Mouse (Mus musculus) lung, embryonic 15.5 days (tissue): ENCODE results near the gene Cdt1. TPM values are rescaled to one million over a fixed set of nuclear protein-coding genes. Genes with fewer than 3 reads are reported as not detected.

Source experiments
- ATAC-seq: fragments of 200-750 bp; cut with Nextera tagmentation; 2 replicates; pipeline ENCODE4 v1.8.0; 2017; ENCODE audit warnings: moderate number of reproducible peaks, borderline replicate concordance; ENCODE audit not compliant: low FRiP score, low TSS enrichment; ENCODE audit errors: extremely low read depth
- H3K27ac ChIP-seq: fragments of 300-500 bp; sonication (generic); 2 replicates; pipeline ENCODE4 v1.5.1; 2015; ENCODE audit warnings: moderate library complexity, mild to moderate bottlenecking, inconsistent platforms
- H3K27me3 ChIP-seq: fragments of 300-500 bp; sonication (generic); 2 replicates; pipeline ENCODE4 v1.6.1; 2015; ENCODE audit warnings: inconsistent platforms
- H3K36me3 ChIP-seq: fragments of 300-500 bp; sonication (generic); 2 replicates; pipeline ENCODE4 v1.6.1; 2015; ENCODE audit warnings: inconsistent platforms
- H3K4me1 ChIP-seq: fragments of 300-500 bp; sonication (generic); 2 replicates; pipeline ENCODE4 v1.6.1; 2015; ENCODE audit warnings: inconsistent platforms
- H3K4me2 ChIP-seq: fragments of 300-500 bp; sonication (generic); 2 replicates; pipeline ENCODE4 v1.6.1; 2015; ENCODE audit warnings: inconsistent platforms, mild to moderate bottlenecking, moderate library complexity
- H3K4me3 ChIP-seq: fragments of 300-500 bp; sonication (generic); 2 replicates; pipeline ENCODE4 v1.5.1; 2015; ENCODE audit warnings: mild to moderate bottlenecking, inconsistent platforms
- H3K9ac ChIP-seq: fragments of 300-500 bp; sonication (generic); 2 replicates; pipeline ENCODE4 v1.6.1; 2015; ENCODE audit warnings: inconsistent platforms
- H3K9me3 ChIP-seq: fragments of 300-500 bp; sonication (generic); 2 replicates; pipeline ENCODE4 v1.6.1; 2016; ENCODE audit warnings: inconsistent platforms
- WGBS: fragments of 180-500 bp; shearing (Covaris S2); methylation state at CpG from one replicate; pipeline ENCODE4 v1.1.7; 2015; 5-methylcytosine and 5-hydroxymethylcytosine counted together
- polyA plus RNA-seq: library from polyadenylated mRNA; unstranded; fragments of >200 nt; fragmentation: Nextera tagmentation; extraction: Ambion mirVana; gene quantifications from 2 replicates; pipeline ENCODE4 v1.2.1, GENCODE M21; 2015

Cdt1 gene
- polyA plus RNA-seq, 1 experiment from 2014 or later, result 44.9 TPM

DNA sequence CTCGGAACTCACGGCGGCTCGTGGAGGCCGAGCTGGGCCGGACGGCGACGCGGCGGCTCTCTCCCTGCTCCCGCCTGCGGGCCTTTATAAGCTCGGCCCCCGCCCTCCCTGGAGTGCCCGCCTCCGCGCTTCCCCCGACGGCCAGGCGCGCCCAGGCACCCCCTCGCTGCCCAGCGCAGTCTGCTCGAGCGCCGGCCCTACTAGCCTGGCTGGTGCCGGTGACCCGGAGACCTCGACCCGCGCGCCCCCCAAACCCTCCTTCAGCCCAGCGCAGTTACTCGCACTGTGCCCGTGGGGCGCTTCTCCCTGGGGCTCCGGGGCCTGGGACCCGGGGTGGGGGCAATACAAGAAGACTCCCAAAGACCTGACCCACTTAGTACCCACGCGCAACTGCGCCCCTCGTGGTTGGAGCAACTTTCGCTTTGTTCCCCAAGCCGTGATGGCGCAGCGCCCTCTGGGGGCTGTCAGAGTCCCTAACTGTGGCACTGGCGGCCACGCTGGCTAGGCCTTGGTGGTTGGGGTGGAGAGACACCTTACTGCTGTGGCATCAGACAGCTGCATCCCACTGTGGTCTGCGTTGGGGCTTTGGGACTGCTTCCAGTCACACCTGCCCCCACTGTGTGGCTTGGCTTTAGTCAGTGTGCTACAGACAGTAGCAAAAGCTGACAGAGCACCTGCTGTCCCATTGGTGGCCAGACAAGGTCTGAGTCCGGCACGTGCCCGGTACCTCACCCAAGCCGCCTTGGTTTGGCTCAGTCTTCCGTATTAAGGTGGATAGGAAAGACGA, 16.4 kb upstream of the Cdt1 start, which contains the start of gene Piezo1:
Piezo1 (minus strand) TSS at position 65 of the 787 bp plus-strand sequence.
- 9% methylated on average over 53 of the region's 56 CpGs for WGBS
- H3K27ac ChIP-seq, result peak within 1 kb of the TSS; percentile 94
- H3K4me3 ChIP-seq, result peak within 1 kb of the TSS; percentile 89
- H3K9me3 ChIP-seq, result no peaks in the 10 kb centered on the region
- H3K27me3 ChIP-seq, result no peaks in the 10 kb centered on the region
- no peaks in the 10 kb centered on the region for H3K36me3 ChIP-seq
- peak within 1 kb of the TSS; percentile 91 for H3K9ac ChIP-seq
- H3K4me1 ChIP-seq, result peaks cover 47% of the 10 kb centered on the region
- ATAC-seq, result peak; percentile 87
- peak within 1 kb of the TSS; percentile 76 for H3K4me2 ChIP-seq

- Histone ChIP-seq H3K4me2 (no peak overlapping the region), H3K9me3 (no peaks in the 10 kb centered on the region), H3K4me1 (peaks cover 40% of the 10 kb centered on the region), H3K36me3 (no peaks in the 10 kb centered on the region), H3K9ac (no peak overlapping the region), H3K27ac (no peak overlapping the region), H3K27me3 (no peaks in the 10 kb centered on the region), H3K4me3 (no peak overlapping the region)
- 49% methylated on average over 6 of the region's 6 CpGs for WGBS
- no peak for ATAC-seq
These were observed 13.0 kb upstream of the Cdt1 start for GRCm38 (mm10) chr8:122554786-122555185.

DNA sequence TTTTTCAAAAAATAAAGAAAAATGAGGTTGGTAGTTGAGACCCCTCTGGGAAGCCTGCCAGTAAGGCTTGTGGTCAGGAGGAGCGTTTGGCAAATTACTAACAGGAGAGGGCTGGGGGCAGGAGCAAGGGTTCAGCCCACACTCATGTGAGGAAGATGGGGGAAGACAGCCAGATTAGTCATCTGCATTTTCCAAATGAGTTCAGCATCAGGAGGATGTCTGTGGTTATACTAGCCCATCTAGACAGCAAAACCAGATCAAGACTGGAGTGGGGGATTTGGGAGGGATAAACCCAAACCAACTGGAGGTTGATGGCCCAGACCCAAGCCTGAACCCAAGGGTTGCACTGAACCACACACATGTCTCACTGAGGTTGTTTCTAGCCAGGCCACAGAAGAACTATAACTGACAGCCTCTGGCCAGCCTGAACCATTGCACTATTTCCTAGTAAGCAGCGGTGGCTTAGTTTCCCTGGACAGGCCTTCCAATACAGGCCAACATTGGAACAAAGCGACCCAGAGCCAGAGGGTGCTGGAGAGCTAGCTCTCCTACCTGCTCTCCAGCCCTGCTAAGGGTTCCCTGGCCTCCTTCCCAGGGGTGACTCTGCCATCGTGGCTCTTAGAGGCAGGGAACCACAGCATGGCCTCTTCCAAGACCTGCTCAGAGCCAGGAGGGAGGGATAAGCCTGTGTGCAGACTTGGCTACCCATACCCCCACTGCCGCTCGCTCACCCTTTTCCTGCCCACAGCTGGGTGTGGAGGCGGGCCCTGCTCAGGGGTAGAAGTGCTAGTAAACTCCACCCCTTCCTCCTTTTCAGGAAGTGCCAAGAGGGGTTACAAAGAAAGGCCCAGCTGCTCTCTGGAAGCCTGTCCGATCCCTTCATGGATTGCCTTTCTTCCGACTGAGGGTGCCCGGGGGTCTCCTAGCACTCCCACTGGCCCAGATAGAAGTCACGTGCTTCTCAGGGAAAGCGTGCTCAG, 11.5 kb upstream of the Cdt1 start:
- peak; percentile 72 for ATAC-seq
- 45% methylated on average over 12 of the region's 12 CpGs for WGBS
- Histone ChIP-seq H3K27ac (peak overlapping the region; percentile 90), H3K4me3 (no peak overlapping the region), H3K9me3 (no peaks in the 10 kb centered on the region), H3K4me1 (peaks cover 35% of the 10 kb centered on the region), H3K4me2 (peak overlapping the region; percentile 30), H3K9ac (0 out of 2 replicates have a peak overlapping the region, but pooled peaks have one; percentile 4), H3K36me3 (no peaks in the 10 kb centered on the region), H3K27me3 (no peaks in the 10 kb centered on the region)

DNA sequence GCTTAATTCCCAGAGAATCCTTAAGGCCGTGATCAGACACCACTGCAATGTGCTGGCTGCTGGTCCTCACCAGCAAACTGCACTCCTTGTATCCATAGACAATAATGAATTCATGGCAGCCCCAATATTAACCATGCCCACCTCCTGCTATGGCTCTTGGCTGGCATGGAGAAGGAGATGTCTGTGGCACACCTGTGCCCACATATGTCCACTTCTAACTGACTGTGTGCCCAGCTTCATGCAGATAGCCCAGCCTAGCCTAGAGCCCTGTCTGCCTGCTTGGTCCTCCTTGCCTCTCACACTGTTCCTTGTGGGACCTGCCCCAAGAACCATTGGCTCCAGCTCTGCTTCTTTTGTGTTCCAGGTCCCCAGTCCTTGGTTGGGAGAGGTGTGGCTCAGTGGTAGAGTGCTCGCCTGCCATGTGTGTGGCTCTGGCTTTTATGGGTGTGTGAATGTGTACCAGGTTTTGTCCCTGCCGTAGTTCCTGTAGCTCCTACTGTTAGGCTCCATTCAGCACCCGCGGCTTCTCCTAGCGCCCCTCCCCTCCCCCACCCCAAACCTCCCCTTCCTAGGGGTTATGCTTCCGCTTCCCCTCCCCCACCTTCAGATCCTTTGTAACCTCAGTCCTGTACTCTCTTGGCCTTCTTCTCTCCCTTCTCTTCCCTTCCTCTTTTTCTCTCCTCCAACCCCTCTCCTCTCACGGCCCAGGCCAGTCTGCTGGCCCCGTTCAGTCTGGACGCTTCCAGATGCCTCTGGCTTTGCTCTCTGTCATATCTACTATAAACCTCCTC, 10.4 kb upstream of the Cdt1 start:
- H3K36me3 ChIP-seq, result no peaks in the 10 kb centered on the region
- H3K4me3 ChIP-seq, result no peak overlapping the region
- WGBS, result 43% methylated on average over 10 of the region's 10 CpGs
- 0 out of 2 replicates have a peak overlapping the region, but pooled peaks have one; percentile 30 for H3K4me2 ChIP-seq
- peak overlapping the region; percentile 90 for H3K27ac ChIP-seq
- H3K4me1 ChIP-seq, result peaks cover 35% of the 10 kb centered on the region
- H3K27me3 ChIP-seq, result no peaks in the 10 kb centered on the region
- ATAC-seq, result no peak
- no peaks in the 10 kb centered on the region for H3K9me3 ChIP-seq
- H3K9ac ChIP-seq, result no peak overlapping the region

DNA sequence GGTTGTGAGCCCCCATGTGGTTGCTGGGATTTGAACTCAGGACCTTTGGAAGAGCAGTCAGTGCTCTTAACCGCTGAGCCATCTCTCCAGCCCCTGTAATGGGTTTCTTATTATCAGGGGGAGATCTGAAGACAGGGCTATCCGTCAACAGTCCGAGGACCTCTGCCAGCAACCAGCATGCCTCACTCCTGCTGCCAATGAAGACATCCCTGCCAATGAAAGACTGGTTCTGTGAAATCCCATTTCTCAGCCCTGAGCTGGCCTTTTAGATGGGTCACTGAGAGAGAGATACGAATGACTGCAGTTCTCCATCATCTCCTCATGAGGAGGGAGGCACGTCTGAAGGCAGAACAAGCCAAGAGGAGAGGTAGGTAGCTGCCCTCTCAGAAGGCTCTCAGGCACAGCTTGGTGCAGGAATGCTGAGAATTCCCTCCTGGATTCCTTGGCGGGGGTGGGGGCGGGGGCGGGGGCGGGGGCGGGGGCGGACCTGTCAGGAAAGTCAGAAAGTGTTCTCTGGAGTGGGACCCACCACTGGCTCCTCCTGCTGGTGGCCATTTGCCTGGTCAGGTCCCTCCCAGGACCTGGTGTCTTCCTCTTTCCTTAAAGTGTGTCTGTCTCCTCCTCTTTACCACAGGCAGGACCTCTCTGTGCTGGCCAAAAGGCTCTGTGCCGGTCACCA, 9.0 kb upstream of the Cdt1 start:
- Histone ChIP-seq H3K9me3 (no peaks in the 10 kb centered on the region), H3K9ac (no peak overlapping the region), H3K36me3 (no peaks in the 10 kb centered on the region), H3K4me2 (no peak overlapping the region), H3K27me3 (no peaks in the 10 kb centered on the region), H3K4me1 (peaks cover 35% of the 10 kb centered on the region), H3K27ac (peak overlapping the region; percentile 70), H3K4me3 (no peak overlapping the region)
- peak; percentile 28; the same call in 1 of the 2 replicates for ATAC-seq
- WGBS, result 10% methylated on average over 12 of the region's 12 CpGs

DNA sequence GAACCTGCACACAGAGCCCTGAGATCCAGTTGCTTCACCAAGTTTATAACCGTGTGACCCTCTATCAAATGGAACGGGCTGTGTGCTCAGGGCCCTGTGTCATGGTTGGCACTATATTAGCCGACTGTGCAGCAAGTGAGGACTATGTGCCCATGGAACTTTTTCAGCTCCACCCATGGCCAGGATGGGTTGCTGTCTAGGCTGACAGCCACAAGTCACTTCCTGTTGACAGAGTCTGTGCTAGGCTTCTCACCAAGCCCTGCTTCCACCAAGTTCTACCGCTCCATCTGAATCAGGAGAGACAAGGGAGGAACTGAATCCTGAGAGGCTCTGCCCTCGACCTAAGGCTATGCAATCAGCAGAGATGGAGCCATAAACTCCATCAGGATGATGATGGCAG, 6.6 kb upstream of the Cdt1 start:
- no peak for ATAC-seq
- Histone ChIP-seq H3K4me1 (peaks cover 28% of the 10 kb centered on the region), H3K27ac (no peak overlapping the region), H3K36me3 (no peaks in the 10 kb centered on the region), H3K4me2 (no peak overlapping the region), H3K4me3 (no peak overlapping the region), H3K9me3 (no peaks in the 10 kb centered on the region), H3K27me3 (no peaks in the 10 kb centered on the region), H3K9ac (no peak overlapping the region)
- 79% methylated on average over 5 of the region's 5 CpGs for WGBS

DNA sequence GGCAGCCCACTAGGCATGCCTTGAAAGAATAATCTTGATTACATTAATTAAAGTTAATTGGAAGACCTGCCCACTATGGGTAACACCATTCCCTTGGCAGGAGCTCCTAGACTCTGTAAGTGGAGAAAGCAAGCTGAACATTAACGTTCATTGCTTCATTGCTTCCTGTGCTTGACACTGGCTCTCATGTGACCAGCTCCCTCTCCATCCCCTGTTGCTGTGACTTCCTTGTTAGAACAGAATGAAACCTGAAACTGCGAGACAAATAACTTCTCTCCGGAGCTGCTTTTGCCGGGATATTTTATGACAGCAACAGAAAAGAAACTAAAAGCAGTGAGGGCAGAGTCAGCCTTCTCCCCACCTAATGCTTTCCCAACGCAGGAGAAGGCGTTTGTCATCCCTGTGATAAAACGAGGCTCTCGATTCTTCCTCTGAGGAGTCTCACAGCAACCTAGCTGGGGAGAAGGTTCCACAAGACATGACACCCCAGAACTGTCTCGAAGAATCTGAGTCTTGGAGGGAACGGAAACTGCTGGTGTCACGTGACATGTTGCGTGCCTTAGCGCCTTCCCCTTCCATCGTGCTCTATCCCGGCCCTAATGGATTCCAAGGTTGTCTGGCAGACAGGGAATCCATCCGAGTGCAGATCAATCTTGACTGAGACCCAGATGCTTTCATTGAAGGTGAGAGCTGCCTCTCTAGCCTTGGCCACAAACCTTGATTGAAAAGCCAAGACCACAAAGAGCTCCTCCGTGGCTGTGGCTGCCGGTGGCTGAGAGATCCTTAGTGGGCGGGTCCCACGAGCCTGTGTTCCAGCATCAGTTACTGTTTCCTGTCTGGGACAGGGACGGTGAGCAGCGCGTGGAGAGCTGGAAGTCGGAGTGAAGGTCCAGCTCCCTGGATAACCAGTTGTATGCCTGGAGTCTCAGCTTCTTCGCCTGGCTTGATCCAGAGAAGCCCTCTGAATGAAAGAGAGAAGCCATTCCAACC, 3.2 kb upstream of the Cdt1 start:
- Histone ChIP-seq H3K4me3 (no peak overlapping the region), H3K27ac (no peak overlapping the region), H3K4me2 (no peak overlapping the region), H3K9ac (no peak overlapping the region), H3K27me3 (no peaks in the 10 kb centered on the region), H3K36me3 (peaks cover under 1% of the 10 kb centered on the region), H3K4me1 (peaks cover 21% of the 10 kb centered on the region), H3K9me3 (no peaks in the 10 kb centered on the region)
- WGBS, result 74% methylated on average over 25 of the region's 25 CpGs
- no peak for ATAC-seq

DNA sequence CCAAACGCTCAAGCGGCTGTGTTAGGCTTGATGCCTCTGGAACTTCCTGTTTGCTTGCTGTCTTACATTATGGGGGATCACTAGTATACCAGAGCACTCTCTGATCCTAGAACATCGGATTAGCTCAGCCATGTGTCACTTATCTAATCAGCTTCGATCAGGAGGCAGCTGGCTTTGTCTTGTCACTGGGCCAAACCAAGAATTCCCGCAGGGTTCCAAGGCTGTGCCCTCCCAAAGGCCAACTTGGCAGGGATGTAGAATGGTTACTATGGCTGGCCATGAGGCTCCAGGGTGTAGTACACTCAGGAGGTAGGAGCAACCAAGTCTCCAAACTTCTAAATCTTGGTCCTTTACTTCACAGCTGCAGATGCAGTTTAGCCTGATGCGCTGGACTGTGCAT, 1.0 kb upstream of the Cdt1 start:
- Histone ChIP-seq H3K4me2 (peak overlapping the region; percentile 88), H3K9me3 (no peaks in the 10 kb centered on the region), H3K36me3 (peaks cover 22% of the 10 kb centered on the region), H3K4me3 (peak overlapping the region; percentile 91), H3K4me1 (peaks cover 25% of the 10 kb centered on the region), H3K27ac (peak overlapping the region; percentile 97), H3K27me3 (no peaks in the 10 kb centered on the region), H3K9ac (peak overlapping the region; percentile 63)
- no peak for ATAC-seq
- WGBS, result 15% methylated on average over 6 of the region's 6 CpGs

- H3K4me3 ChIP-seq, result peak overlapping the region; percentile 91
- no peaks in the 10 kb centered on the region for H3K9me3 ChIP-seq
- H3K27me3 ChIP-seq, result no peaks in the 10 kb centered on the region
- WGBS, result under 1% methylated on average over 34 of the region's 34 CpGs
- peak overlapping the region; percentile 97 for H3K27ac ChIP-seq
- ATAC-seq, result peak; percentile 37
- H3K9ac ChIP-seq, result peak overlapping the region; percentile 90
- peak overlapping the region; percentile 88 for H3K4me2 ChIP-seq
- H3K36me3 ChIP-seq, result peaks cover 35% of the 10 kb centered on the region
- H3K4me1 ChIP-seq, result peaks cover 25% of the 10 kb centered on the region
These were observed 292 bp downstream of the Cdt1 start for GRCm38 (mm10) chr8:122568109-122568504.

GRCm38 (mm10) chr8:122568881-122569309, 1.1 kb downstream of the Cdt1 start:
- peaks cover 25% of the 10 kb centered on the region for H3K4me1 ChIP-seq
- peak overlapping the region; percentile 91 for H3K4me3 ChIP-seq
- peak overlapping the region; percentile 88 for H3K4me2 ChIP-seq
- no peak for ATAC-seq
- no peaks in the 10 kb centered on the region for H3K9me3 ChIP-seq
- no peaks in the 10 kb centered on the region for H3K27me3 ChIP-seq
- H3K36me3 ChIP-seq, result peaks cover 41% of the 10 kb centered on the region
- WGBS, result 10% methylated on average over 10 of the region's 10 CpGs
- 0 out of 2 replicates have a peak overlapping the region, but pooled peaks have one; percentile 1 for H3K27ac ChIP-seq
- H3K9ac ChIP-seq, result peak overlapping the region; percentile 90
